Mouse (Mus musculus) R1 (cell line): Measurements from ENCODE around the gene Dnajc3.
"Not testable (repeated sequence)": the region's sequence is repeated elsewhere in the genome, so short reads cannot be mapped to it uniquely, and the experiment has no call there.

Source experiments
- DNase-seq: peaks from one replicate; pipeline ENCODE4 v3.0.0-alpha.2; 2018; ENCODE audit warnings: low read depth, low spot score

Gene Dnajc3

GRCm38 (mm10) chr14:118930777-118931176 is 7.0 kb upstream of the Dnajc3 start:
- no peak for DNase-seq

DNA sequence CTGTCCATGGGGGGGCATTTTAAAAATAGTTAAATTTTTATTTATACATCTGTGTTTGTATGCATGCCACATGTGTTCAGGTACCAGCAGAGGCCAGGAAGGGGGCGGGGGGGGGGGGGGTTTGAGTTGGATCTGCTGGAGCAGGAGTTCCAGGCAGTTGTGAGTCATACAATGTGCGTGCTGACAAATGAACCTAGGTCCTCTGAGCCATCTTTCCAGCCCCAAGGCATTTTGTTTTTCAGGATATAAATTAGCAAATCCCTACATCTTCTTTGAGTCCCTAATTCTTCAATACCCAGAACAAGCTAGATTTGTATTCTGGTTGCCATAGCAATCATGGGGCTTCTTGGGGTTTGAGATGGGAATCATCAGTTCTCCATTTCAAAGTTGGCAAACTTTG is 6.6 kb upstream of the Dnajc3 start:
- DNase-seq = no peak

- DNase-seq = no peak
Measured at GRCm38 (mm10) chr14:118932956-118933355, 4.8 kb upstream of the Dnajc3 start.

GRCm38 (mm10) chr14:118934686-118935085 is 3.1 kb upstream of the Dnajc3 start:
- DNase-seq = peak; percentile 27

GRCm38 (mm10) chr14:118936236-118936635 is 1.5 kb upstream of the Dnajc3 start:
- DNase-seq = no peak

- no peak for DNase-seq
Measured at GRCm38 (mm10) chr14:118936952-118937351, 824 bp upstream of the Dnajc3 start.

- peak; percentile 51 for DNase-seq
Measured at GRCm38 (mm10) chr14:118938551-118938950, 775 bp downstream of the Dnajc3 start.

GRCm38 (mm10) chr14:118940796-118941495 is 3.2 kb downstream of the Dnajc3 start:
- no peak for DNase-seq

DNA sequence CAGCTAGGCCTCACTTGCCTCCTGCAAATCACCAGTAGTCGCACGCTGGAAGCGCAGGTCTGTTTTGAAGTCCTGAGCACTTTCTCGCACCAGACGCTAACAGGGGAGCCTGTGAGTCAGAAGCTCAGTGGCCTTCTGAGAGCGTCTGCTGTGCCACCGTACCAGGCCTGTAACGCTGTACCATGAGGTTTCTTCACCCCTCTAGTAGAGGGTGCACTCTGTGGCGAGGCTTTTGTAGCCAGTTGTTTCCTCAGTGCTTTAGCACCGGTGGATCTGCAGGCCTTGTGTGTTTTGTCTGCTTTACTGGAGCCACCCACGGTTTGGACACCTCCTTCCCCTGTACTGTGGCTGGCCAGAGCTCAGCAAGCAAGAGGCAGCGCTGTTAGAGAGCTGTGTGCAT is 4.3 kb downstream of the Dnajc3 start:
- DNase-seq = no peak

DNA sequence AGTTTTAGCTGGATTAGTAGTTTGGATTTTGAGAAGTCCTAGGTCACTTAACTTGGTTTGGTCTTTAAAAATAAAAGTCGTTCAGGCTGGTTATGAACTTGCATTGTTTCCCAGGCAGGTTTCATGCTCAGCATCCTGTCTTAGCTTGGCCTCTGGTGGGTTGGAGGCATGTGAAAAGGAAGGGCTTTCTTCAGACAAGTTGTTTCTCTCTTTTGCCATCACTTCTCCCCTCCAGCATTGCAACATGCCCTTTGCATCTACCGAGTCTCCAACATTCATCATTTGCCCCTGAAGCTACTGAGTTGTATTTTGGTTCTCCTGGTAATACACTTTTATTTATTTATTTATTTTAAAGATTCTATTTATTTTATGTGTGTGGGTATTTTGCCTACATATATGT is 6.9 kb downstream of the Dnajc3 start:
- no peak for DNase-seq

DNA sequence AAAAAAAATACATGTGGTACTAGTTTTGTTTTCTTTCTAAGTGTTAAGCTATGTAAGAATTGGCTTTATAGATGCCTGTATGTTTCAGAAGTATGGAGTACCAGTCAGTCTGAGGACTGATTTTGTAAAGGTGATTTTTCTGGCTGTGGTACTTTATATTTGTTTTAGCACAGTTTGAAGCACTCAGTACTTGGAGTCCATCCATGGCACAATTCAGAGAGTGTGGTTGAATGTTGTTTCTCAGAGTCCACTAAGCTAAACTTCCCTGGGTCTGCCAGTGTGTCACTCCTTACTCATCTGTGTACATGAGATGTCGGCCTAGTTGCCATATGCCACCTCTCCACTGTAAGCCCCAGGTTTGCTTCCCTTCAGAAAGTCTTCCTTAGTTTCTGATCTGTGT is 11.1 kb downstream of the Dnajc3 start:
- no peak for DNase-seq

DNA sequence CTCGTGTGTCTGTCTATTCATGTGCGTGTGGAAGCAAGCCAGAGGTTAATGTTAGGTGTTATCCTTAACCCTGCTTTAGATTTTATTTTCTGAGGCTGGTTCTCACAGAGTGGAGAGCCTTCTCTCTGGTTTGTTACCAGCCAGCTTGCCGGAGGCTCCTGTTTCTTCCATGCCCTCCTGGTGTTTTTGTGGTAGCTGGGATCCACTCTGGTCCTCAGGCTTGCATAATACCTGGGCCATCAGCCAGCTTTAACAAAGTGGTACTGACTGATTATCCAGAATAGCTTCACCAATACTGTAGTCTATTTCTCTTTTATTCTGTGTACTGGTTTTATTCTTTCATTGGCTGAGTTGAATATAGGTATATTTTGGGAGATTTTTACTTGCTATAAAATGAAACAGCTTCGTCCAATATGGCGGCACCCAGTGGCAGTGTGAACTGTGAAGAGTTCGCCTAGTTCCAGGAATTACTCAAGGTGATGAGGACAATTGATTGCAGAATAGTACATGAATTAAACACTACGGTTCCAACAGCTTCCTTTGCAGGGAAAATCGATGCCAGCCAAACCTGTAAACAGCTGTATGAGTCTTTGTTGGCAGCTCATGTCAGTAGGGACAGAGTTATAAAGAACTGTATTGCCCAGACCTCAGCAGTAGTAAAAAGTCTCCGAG is 14.3 kb downstream of the Dnajc3 start:
- no peak for DNase-seq

DNA sequence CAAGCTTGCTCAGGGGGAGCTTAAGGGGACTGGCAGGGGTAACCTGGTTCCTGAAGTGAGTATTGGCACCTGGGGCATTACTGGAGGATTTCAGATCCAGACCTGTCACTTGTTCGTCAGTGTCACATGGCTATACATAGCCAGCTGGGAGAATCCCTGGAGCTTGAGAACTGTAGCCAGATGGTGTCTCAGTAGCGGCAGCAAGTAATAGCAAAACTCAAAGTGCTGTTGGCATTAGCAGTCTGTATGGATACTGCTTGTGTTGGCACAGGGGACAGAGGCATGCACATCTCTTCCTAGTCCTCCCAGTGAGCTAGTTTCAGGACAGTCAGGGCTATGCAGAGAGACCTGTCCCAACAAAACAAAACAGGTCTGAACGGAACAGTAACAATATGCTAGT is 20.2 kb downstream of the Dnajc3 start:
- no peak for DNase-seq

- no peak for DNase-seq
Measured at GRCm38 (mm10) chr14:118965356-118966000, 27.7 kb downstream of the Dnajc3 start.

- DNase-seq = peak; percentile 74
Measured at GRCm38 (mm10) chr14:118967646-118968045, 29.9 kb downstream of the Dnajc3 start.

DNA sequence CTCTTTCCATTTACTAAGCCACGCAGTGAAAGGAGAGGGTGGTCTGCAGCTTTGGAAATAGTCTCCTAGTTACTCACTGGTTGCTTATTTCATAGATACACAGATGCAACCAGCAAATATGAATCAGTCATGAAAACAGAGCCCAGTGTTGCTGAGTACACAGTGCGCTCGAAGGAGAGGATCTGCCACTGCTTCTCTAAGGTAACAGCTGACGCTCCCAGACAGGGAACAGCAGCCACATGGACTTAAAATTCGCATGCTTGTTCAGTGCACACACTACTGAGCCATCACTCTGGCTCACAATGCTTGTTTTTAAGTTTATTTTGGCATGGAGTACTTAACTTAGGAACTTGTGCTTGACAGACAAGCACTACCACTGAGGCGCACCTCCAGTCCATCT is 34.5 kb downstream of the Dnajc3 start:
- no peak for DNase-seq

GRCm38 (mm10) chr14:118977136-118977816 is 39.5 kb downstream of the Dnajc3 start:
- DNase-seq = peak; percentile 99

GRCm38 (mm10) chr14:118979571-118980325 is 42.0 kb downstream of the Dnajc3 start:
- DNase-seq = no peak

DNA sequence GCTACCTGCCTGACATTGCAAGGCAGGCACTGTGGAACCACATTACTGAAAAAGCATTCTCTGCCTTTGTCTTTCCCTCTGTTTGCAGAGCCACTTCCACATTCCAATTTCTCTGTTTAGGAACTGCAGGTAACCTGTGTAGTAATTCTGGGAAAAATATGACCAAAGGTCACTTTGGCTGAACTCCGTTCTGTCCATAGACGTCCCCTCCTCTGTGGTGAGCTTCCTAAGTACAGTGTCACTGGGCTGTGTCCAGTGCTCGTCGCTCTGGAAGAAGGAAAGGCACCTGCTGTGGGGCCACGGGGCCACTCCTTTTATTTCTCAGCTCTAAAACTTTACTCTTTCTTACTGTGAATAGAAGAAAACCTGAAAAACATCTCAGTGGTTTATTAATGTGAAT is 42.6 kb downstream of the Dnajc3 start:
- DNase-seq = no peak

- DNase-seq = no peak
Measured at GRCm38 (mm10) chr14:118980890-118981289, 43.1 kb downstream of the Dnajc3 start.

DNA sequence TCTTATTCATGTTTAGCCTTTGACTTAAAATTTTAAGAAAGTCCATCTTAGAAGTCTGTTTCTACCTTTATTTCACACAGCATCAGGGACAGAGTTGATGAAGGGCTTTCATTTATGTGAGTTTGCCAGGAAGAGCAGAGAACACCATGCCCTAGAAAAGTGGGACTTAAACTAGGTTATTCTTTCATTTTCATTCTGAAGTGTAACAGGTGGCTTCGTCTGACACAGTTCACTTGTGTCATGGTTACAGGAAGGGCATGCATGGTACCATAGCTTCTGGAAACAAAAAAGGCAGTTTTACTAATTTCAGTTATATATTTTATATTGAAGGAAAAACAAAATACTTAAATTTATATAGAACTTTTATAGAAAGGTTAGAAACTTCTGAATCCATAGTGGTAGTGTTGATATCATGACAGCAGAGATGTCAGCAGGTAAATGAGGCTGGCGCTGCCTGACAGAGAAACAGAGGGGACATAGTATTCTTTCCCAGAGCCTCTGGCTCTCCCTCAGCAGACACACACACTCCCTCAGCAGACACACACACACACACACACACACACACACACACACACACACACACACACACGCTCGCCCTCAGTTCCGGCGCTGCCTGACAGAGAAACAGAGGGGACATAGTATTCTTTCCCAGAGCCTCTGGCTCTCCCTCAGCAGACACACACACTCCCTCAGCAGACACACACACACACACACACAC is 44.1 kb downstream of the Dnajc3 start:
- not testable (repeated sequence) for DNase-seq
